Mouse (Mus musculus): ENCODE data around the gene Gfi1b. TPM values are rescaled to one million over a fixed set of nuclear protein-coding genes. Genes with fewer than 3 reads are reported as not detected.

The Gfi1b gene
- total and polyA plus RNA-seq, 2 experiments: not detected

GRCm38 (mm10) chr2:28653351-28653750 is 31.6 kb upstream of the Gfi1b start:
- no peak for DNase-seq (ENCODE audit: extremely low read depth, low read depth, low spot score)
- whole genome bisulfite sequencing: 96% methylated on average over 7 of the region's 7 CpGs

GRCm38 (mm10) chr2:28650526-28650925 is 28.7 kb upstream of the Gfi1b start:
- no peaks in the 10 kb centered on the region for H3K27me3 ChIP-seq (ENCODE audit: control insufficient read depth, insufficient read depth, low read length)
- no peak overlapping the region for H3K9ac ChIP-seq (ENCODE audit: low read depth, low read length)
- DNase-seq (ENCODE audit: extremely low read depth, low read depth, low spot score): peak; percentile 97
- TF ChIP-seq CTCF (IDR thresholded peaks at IDR 0.05; ENCODE audit: low read depth, low read length) (no peak), POLR2A (IDR thresholded peaks at IDR 0.05; ENCODE audit: extremely low read depth, insufficient read depth, low read length) (no peak)
- no peaks in the 10 kb centered on the region for H3K36me3 ChIP-seq (ENCODE audit: control insufficient read depth, insufficient read depth, low read length)
- H3K27ac ChIP-seq (replicated peaks; ENCODE audit: insufficient read depth, low read depth, low read length): no peak overlapping the region
- H3K4me1 ChIP-seq (ENCODE audit: control insufficient read depth, insufficient read depth, low read length): peaks cover 14% of the 10 kb centered on the region
- no peak overlapping the region for H3K4me3 ChIP-seq (ENCODE audit: insufficient read depth, low read depth, low read length)
- H3K79me2 ChIP-seq (ENCODE audit: control insufficient read depth, insufficient read depth, low read length): peaks cover 31% of the 10 kb centered on the region

More at GRCm38 (mm10) chr2:28653351-28653750, 31.6 kb upstream of the Gfi1b start:
- Histone ChIP-seq H3K27me3 (ENCODE audit: control insufficient read depth, insufficient read depth, low read length) (no peaks in the 10 kb centered on the region), H3K36me3 (ENCODE audit: control insufficient read depth, insufficient read depth, low read length) (peaks cover 5% of the 10 kb centered on the region; the same call in 1 of the 2 replicates), H3K4me3 (ENCODE audit: insufficient read depth, low read depth, low read length) (no peak overlapping the region), H3K9ac (ENCODE audit: low read depth, low read length) (no peak overlapping the region), H3K27ac (replicated peaks; ENCODE audit: insufficient read depth, low read depth, low read length) (no peak overlapping the region), H3K4me1 (ENCODE audit: control insufficient read depth, insufficient read depth, low read length) (peaks cover 14% of the 10 kb centered on the region), H3K79me2 (ENCODE audit: control insufficient read depth, insufficient read depth, low read length) (peaks cover 16% of the 10 kb centered on the region)
- no peak for TF ChIP-seq POLR2A (IDR thresholded peaks at IDR 0.05; ENCODE audit: extremely low read depth, insufficient read depth, low read length)
- TF ChIP-seq CTCF (IDR thresholded peaks at IDR 0.05; ENCODE audit: low read depth, low read length): no peak

- no peaks in the 10 kb centered on the region for H3K27me3 ChIP-seq (ENCODE audit: control insufficient read depth, insufficient read depth, low read length)
Observed at GRCm38 (mm10) chr2:28643081-28643480, 21.3 kb upstream of the Gfi1b start.

GRCm38 (mm10) chr2:28641435-28641941 is 19.7 kb upstream of the Gfi1b start:
- Histone ChIP-seq H3K9ac (ENCODE audit: low read depth, low read length) (peak overlapping the region; percentile 88), H3K79me2 (ENCODE audit: control insufficient read depth, insufficient read depth, low read length) (peaks cover 20% of the 10 kb centered on the region; the same call in 1 of the 2 replicates), H3K4me3 (ENCODE audit: insufficient read depth, low read depth, low read length) (peak overlapping the region; percentile 82), H3K36me3 (ENCODE audit: control insufficient read depth, insufficient read depth, low read length) (no peaks in the 10 kb centered on the region), H3K27me3 (ENCODE audit: control insufficient read depth, insufficient read depth, low read length) (no peaks in the 10 kb centered on the region), H3K4me1 (ENCODE audit: control insufficient read depth, insufficient read depth, low read length) (peaks cover 6% of the 10 kb centered on the region), H3K27ac (replicated peaks; ENCODE audit: insufficient read depth, low read depth, low read length) (peak overlapping the region; percentile 94)
- TF ChIP-seq POLR2A (IDR thresholded peaks at IDR 0.05; ENCODE audit: extremely low read depth, insufficient read depth, low read length): no peak
- no peak for TF ChIP-seq CTCF (IDR thresholded peaks at IDR 0.05; ENCODE audit: low read depth, low read length)
- DNase-seq (ENCODE audit: extremely low read depth, low read depth, low spot score): peak; percentile 38
- WGBS: under 1% methylated on average over 42 of the region's 43 CpGs

More at GRCm38 (mm10) chr2:28643081-28643480, 21.3 kb upstream of the Gfi1b start:
- peaks cover 28% of the 10 kb centered on the region; the same call in 1 of the 2 replicates for H3K79me2 ChIP-seq (ENCODE audit: control insufficient read depth, insufficient read depth, low read length)
- peaks cover 6% of the 10 kb centered on the region for H3K4me1 ChIP-seq (ENCODE audit: control insufficient read depth, insufficient read depth, low read length)
- H3K4me3 ChIP-seq (ENCODE audit: insufficient read depth, low read depth, low read length): no peak overlapping the region
- no peak overlapping the region for H3K27ac ChIP-seq (replicated peaks; ENCODE audit: insufficient read depth, low read depth, low read length)
- H3K9ac ChIP-seq (ENCODE audit: low read depth, low read length): no peak overlapping the region
- DNase-seq (ENCODE audit: extremely low read depth, low read depth, low spot score): no peak
- no peak for TF ChIP-seq POLR2A (IDR thresholded peaks at IDR 0.05; ENCODE audit: extremely low read depth, insufficient read depth, low read length)
- no peak for TF ChIP-seq CTCF (IDR thresholded peaks at IDR 0.05; ENCODE audit: low read depth, low read length)
- no peaks in the 10 kb centered on the region for H3K36me3 ChIP-seq (ENCODE audit: control insufficient read depth, insufficient read depth, low read length)
- WGBS: 96% methylated on average over 3 of the region's 3 CpGs

GRCm38 (mm10) chr2:28640461-28641424 is 19.0 kb upstream of the Gfi1b start, which contains the start of gene Tsc1:
Gene Tsc1 (plus strand): TSS chr2:28641228.
- TF ChIP-seq CTCF (IDR thresholded peaks at IDR 0.05; ENCODE audit: low read depth, low read length): no peak
- TF ChIP-seq POLR2A (IDR thresholded peaks at IDR 0.05; ENCODE audit: extremely low read depth, insufficient read depth, low read length): peak; percentile 74
- H3K36me3 ChIP-seq (ENCODE audit: control insufficient read depth, insufficient read depth, low read length): no peaks in the 10 kb centered on the region
- H3K4me1 ChIP-seq (ENCODE audit: control insufficient read depth, insufficient read depth, low read length): peaks cover 6% of the 10 kb centered on the region
- H3K79me2 ChIP-seq (ENCODE audit: control insufficient read depth, insufficient read depth, low read length): peaks cover 16% of the 10 kb centered on the region; the same call in 1 of the 2 replicates
- WGBS: 2% methylated on average over 45 of the region's 47 CpGs
- peak within 1 kb of the TSS; percentile 94 for H3K27ac ChIP-seq (replicated peaks; ENCODE audit: insufficient read depth, low read depth, low read length)
- DNase-seq (ENCODE audit: extremely low read depth, low read depth, low spot score): peak; percentile 87
- peak within 1 kb of the TSS; percentile 88 for H3K9ac ChIP-seq (ENCODE audit: low read depth, low read length)
- H3K4me3 ChIP-seq (ENCODE audit: insufficient read depth, low read depth, low read length): peak within 1 kb of the TSS; percentile 82
- H3K27me3 ChIP-seq (ENCODE audit: control insufficient read depth, insufficient read depth, low read length): no peaks in the 10 kb centered on the region

Data from liver, adult 2 months (tissue).